Mouse (Mus musculus) lung, embryonic 14.5 days (tissue): ENCODE results near the gene Rnf8. TPM values are rescaled to one million over a fixed set of nuclear protein-coding genes. Genes with fewer than 3 reads are reported as not detected.
A peak's percentile ranks its signal among the peaks of the same experiment; 100 is the strongest.

Source experiments
- ATAC-seq: fragments of 200-750 bp; cut with Nextera tagmentation; 2 replicates; pipeline ENCODE4 v1.8.0; 2017; ENCODE audit warnings: mild to moderate bottlenecking, moderate TSS enrichment, moderate library complexity; ENCODE audit not compliant: insufficient read depth
- DNase-seq: peaks from one replicate; pipeline ENCODE4 v3.0.0-alpha.2; 2015
- H3K27ac ChIP-seq: fragments of 300-500 bp; sonication (generic); 2 replicates; pipeline ENCODE4 v1.5.1; 2014; ENCODE audit warnings: low read depth, mild to moderate bottlenecking, moderate library complexity
- H3K27me3 ChIP-seq: fragments of 300-500 bp; sonication (generic); 2 replicates; pipeline ENCODE4 v1.6.1; 2014; ENCODE audit warnings: low read length, control low read depth; ENCODE audit not compliant: insufficient read depth
- H3K36me3 ChIP-seq: fragments of 300-500 bp; sonication (generic); 2 replicates; pipeline ENCODE4 v1.6.1; 2014; ENCODE audit warnings: control low read depth; ENCODE audit not compliant: insufficient read depth
- H3K4me1 ChIP-seq: fragments of 300-500 bp; sonication (generic); 2 replicates; pipeline ENCODE4 v1.6.1; 2014; ENCODE audit warnings: antibody characterized with exemption, control low read depth; ENCODE audit not compliant: insufficient read depth
- H3K4me2 ChIP-seq: fragments of 300-500 bp; sonication (generic); 2 replicates; pipeline ENCODE4 v1.6.1; 2014; ENCODE audit warnings: mild to moderate bottlenecking
- H3K4me3 ChIP-seq: fragments of 300-500 bp; sonication (generic); 2 replicates; pipeline ENCODE4 v1.5.1; 2014; ENCODE audit warnings: low read depth, low read length
- H3K9ac ChIP-seq: fragments of 300-500 bp; sonication (generic); 2 replicates; pipeline ENCODE4 v1.6.1; 2014
- H3K9me3 ChIP-seq: fragments of 300-500 bp; sonication (generic); 2 replicates; pipeline ENCODE4 v1.6.1; 2016; ENCODE audit warnings: low read depth, low read length, control low read depth
- CTCF ChIP-seq: IDR thresholded peaks from 2 replicates; pipeline ENCODE4 v1.5.1; 2016; ENCODE audit warnings: antibody characterized with exemption, low read depth
- WGBS: fragments of 180-500 bp; shearing (Covaris S2); extraction: QIAGEN DNeasy Blood & Tissue Kit; methylation state at CpG from one replicate; pipeline ENCODE4 v1.1.7; 2014; 5-methylcytosine and 5-hydroxymethylcytosine counted together
- polyA plus RNA-seq: library from polyadenylated mRNA; unstranded; fragments of >200 nt; fragmentation: Nextera tagmentation; extraction: Ambion mirVana; gene quantifications from 2 replicates; pipeline ENCODE4 v1.2.1, GENCODE M21; 2014

The Rnf8 gene
- polyA plus RNA-seq, 1 experiment from 2014 or later: 72.1 TPM

DNA sequence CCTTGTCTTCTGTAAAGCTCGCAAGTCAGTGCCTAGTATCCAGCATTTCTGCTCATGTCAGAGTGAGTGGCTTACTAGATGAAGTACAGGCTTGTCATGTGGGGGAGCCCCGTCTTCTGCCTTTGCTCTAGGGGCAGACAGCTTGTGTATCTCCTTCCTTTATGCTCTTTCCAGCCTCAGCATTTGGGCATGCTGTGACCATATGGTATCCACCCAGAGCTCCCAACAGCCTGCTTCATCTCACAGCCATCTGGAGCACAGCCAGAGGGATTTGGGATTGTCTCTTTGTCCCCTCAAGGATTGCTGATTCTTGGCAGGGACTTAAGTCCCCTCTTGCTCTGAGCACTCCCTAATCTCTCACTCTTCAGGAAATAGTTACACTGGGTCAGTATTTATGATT, 65.6 kb downstream of the Rnf8 start:
- H3K9me3 ChIP-seq: no peaks in the 10 kb centered on the region
- DNase-seq: peak; percentile 91
- peaks cover 98% of the 10 kb centered on the region for H3K36me3 ChIP-seq
- H3K4me3 ChIP-seq: no peak overlapping the region
- no peak for TF ChIP-seq CTCF
- H3K27ac ChIP-seq: peak overlapping the region; percentile 63; the same call in 1 of the 2 replicates
- peak; percentile 88 for ATAC-seq
- H3K9ac ChIP-seq: no peak overlapping the region
- H3K4me2 ChIP-seq: no peak overlapping the region
- H3K27me3 ChIP-seq: no peaks in the 10 kb centered on the region
- no peaks in the 10 kb centered on the region; the same call in 1 of the 2 replicates for H3K4me1 ChIP-seq
- 56% methylated on average over 2 of the region's 2 CpGs for WGBS

DNA sequence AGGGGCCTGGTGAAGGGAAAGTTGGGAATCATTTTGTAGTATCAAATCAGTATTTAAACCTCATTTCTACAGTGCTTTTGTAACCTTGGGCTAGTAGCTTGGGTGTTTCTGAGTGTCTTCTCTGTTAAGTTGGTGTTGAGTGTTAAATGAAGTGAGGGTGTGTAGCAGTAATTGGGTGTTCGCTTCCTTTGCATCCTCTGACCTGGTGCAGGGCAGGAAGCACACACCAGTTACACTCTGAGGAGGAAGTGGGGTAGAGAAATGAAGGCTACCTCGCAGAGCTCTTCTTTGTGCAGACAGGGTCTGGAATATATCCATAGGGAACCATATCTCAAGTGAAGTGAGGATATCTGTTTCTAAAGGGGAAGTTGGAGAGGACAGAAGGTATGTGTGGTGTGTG, 66.3 kb downstream of the Rnf8 start:
- Histone ChIP-seq H3K27ac (peak overlapping the region; percentile 63; the same call in 1 of the 2 replicates), H3K9me3 (no peaks in the 10 kb centered on the region), H3K4me1 (no peaks in the 10 kb centered on the region; the same call in 1 of the 2 replicates), H3K36me3 (peaks cover 98% of the 10 kb centered on the region), H3K4me3 (no peak overlapping the region), H3K4me2 (no peak overlapping the region), H3K27me3 (no peaks in the 10 kb centered on the region), H3K9ac (no peak overlapping the region)
- no peak for ATAC-seq
- 76% methylated on average over 2 of the region's 2 CpGs for WGBS
- TF ChIP-seq CTCF: no peak
- no peak for DNase-seq

DNA sequence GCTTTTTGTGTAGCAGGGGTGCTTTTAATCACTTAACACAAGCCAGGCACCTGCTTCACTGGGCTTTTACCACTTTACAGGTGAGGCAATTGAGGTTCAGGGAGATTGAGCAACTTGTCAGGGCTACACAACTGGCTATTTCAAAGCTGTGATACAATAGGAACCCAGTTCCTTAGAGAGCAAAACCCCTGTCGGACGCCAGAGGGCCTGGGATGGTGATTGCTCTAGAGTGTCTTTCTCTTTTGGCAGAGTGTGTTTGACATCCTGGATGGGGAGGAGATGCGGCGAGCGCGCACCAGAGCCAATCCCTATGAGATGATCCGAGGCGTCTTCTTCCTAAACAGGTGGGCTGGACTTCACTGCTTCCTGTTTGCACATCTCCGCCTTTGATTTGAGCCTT, 67.1 kb downstream of the Rnf8 start:
- Histone ChIP-seq H3K4me2 (no peak overlapping the region), H3K36me3 (peaks cover 98% of the 10 kb centered on the region)

DNA sequence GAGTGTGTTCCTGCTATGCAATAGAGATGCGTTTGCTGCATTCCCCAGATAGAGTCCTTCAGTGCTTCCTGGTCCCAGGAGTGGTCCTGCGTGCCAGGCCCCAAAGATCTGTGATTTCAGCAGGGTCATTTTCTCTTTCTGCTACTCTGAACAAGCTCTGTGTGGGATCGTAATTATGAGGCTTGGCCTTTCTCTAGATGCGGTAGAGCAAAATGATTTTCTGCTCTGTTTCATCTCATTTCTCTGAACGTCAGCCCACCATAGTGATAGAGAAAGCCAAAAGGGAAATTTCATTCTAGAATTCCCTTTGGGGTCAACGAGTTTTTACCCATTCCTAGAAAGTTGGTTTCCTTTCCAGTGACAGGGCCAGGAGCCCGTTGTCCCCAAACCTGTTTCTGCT, 67.7 kb downstream of the Rnf8 start:
- Histone ChIP-seq H3K4me2 (no peak overlapping the region), H3K27ac (no peak overlapping the region), H3K27me3 (no peaks in the 10 kb centered on the region), H3K4me3 (no peak overlapping the region), H3K9ac (no peak overlapping the region), H3K36me3 (peaks cover 98% of the 10 kb centered on the region), H3K4me1 (no peaks in the 10 kb centered on the region; the same call in 1 of the 2 replicates), H3K9me3 (no peaks in the 10 kb centered on the region)
- ATAC-seq (no peak), DNase-seq (no peak)
- no peak for TF ChIP-seq CTCF
- WGBS: 90% methylated on average over 7 of the region's 7 CpGs

More for the DNA sequence above, 67.1 kb downstream of the Rnf8 start:
- no peak overlapping the region for H3K4me3 ChIP-seq
- 93% methylated on average over 9 of the region's 9 CpGs for WGBS
- no peaks in the 10 kb centered on the region for H3K27me3 ChIP-seq
- H3K9me3 ChIP-seq: no peaks in the 10 kb centered on the region
- no peak overlapping the region for H3K27ac ChIP-seq
- ATAC-seq (no peak), DNase-seq (no peak)
- no peak overlapping the region for H3K9ac ChIP-seq
- no peaks in the 10 kb centered on the region; the same call in 1 of the 2 replicates for H3K4me1 ChIP-seq
- no peak for TF ChIP-seq CTCF

DNA sequence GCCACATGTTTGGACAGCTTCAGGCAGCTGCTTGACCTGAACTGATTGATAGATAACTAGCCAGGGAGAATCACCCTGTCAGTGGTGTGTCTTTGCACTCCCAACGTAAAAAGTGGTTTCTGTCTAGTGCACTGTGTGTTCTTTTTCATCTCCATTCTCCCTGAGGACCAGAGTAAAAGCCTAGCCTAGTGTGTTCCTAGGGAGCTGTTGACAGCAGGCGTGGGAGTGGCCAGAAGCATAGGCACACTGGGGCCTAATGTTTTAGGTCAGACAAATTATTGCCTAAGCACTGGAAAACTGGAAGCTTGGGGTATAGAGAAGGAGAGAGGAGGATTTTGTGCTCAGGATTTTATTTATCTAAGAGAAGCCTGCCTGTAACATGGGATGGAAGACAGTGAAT, 68.5 kb downstream of the Rnf8 start:
- H3K4me3 ChIP-seq: no peak overlapping the region
- no peaks in the 10 kb centered on the region for H3K27me3 ChIP-seq
- 74% methylated on average over 2 of the region's 2 CpGs for WGBS
- H3K9ac ChIP-seq: no peak overlapping the region
- H3K27ac ChIP-seq: no peak overlapping the region
- H3K9me3 ChIP-seq: no peaks in the 10 kb centered on the region
- no peak overlapping the region for H3K4me2 ChIP-seq
- H3K4me1 ChIP-seq: no peaks in the 10 kb centered on the region; the same call in 1 of the 2 replicates
- no peak for DNase-seq
- TF ChIP-seq CTCF: no peak
- H3K36me3 ChIP-seq: peaks cover 97% of the 10 kb centered on the region
- no peak for ATAC-seq

DNA sequence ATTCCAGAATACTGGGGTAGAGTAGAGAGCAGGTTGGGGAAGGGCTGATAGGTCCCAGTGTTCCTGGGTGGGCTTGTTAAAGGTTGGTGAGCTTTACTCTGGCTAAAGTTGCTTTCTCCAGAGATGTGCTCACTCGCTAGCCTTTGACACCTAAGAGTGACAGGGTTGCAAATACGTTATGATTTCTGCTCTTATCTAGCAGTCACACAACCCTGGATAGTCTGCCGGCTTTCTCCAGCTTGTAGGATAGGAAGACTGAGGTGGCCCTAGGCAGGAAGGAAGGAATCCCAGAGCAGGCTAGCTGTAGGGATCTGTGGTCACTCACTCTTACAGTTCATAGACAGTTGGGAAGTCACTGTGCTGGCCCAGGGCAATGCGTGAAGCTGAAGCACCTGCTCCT, 69.7 kb downstream of the Rnf8 start:
- no peak for ATAC-seq
- Histone ChIP-seq H3K4me2 (no peak overlapping the region), H3K9ac (no peak overlapping the region), H3K36me3 (peaks cover 93% of the 10 kb centered on the region), H3K9me3 (no peaks in the 10 kb centered on the region), H3K27ac (no peak overlapping the region), H3K4me3 (no peak overlapping the region), H3K4me1 (no peaks in the 10 kb centered on the region; the same call in 1 of the 2 replicates), H3K27me3 (no peaks in the 10 kb centered on the region)
- DNase-seq: no peak
- TF ChIP-seq CTCF: no peak
- 84% methylated on average over 4 of the region's 4 CpGs for WGBS

DNA sequence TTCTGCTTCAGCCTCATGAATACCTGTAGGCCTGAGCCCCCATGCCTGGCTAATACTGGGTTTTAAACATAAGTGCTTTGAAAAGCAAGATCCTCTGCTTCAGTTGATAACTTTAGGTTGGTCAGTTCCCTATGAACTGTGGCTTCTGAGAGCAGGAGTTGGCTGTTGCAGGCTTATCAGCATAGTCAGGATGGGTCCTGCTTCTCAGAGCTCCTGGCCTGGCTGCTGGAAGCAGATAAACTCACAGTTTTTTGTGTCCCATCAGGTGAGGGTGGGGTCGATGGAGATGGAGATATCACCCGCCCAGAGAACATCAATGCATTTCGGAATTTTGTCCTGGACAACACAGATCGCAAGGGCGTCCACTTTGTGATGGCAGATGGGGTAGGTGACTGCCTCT, 72.2 kb downstream of the Rnf8 start:
- no peak overlapping the region for H3K4me2 ChIP-seq
- no peaks in the 10 kb centered on the region for H3K27me3 ChIP-seq
- H3K36me3 ChIP-seq: peaks cover 87% of the 10 kb centered on the region
- H3K4me1 ChIP-seq: no peaks in the 10 kb centered on the region
- no peak for ATAC-seq
- no peak for DNase-seq
- WGBS: 88% methylated on average over 5 of the region's 5 CpGs
- H3K9me3 ChIP-seq: no peaks in the 10 kb centered on the region
- TF ChIP-seq CTCF: no peak
- H3K9ac ChIP-seq: no peak overlapping the region
- H3K27ac ChIP-seq: no peak overlapping the region
- no peak overlapping the region for H3K4me3 ChIP-seq

DNA sequence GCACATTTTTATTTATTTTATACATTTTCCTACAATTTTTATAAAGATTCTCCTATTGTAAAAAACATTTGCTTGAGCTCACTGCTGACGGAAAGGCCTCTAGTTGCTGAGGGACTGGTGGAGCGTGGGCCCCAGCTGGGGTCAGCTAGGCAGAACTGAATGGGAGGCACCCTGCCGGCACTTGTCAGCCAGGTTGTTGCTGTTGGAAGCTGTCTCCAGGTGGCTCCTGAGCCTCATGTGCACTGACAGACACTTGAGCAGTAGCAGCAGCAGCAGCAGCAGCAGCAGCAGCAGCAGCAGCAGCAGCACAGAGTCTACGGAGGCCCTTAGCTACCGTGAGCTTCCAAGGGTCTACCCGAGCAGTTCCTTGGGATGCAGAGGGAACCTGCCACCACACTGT, 72.8 kb downstream of the Rnf8 start:
- DNase-seq: no peak
- Histone ChIP-seq H3K9me3 (no peaks in the 10 kb centered on the region), H3K4me3 (no peak overlapping the region), H3K36me3 (peaks cover 81% of the 10 kb centered on the region), H3K4me2 (no peak overlapping the region), H3K27ac (no peak overlapping the region), H3K4me1 (no peaks in the 10 kb centered on the region), H3K9ac (no peak overlapping the region), H3K27me3 (no peaks in the 10 kb centered on the region)
- ATAC-seq: no peak
- 82% methylated on average over 6 of the region's 6 CpGs for WGBS
- TF ChIP-seq CTCF: no peak
